Mouse (Mus musculus) liver, embryonic 13.5 days (tissue): Measurements from ENCODE around the gene Bag6. TPM values are rescaled to one million over a fixed set of nuclear protein-coding genes. Genes with fewer than 3 reads are reported as not detected.

Source experiments
- ATAC-seq: fragments of 200-750 bp; cut with Nextera tagmentation; 2 replicates; pipeline ENCODE4 v1.8.0; 2017; ENCODE audit warnings: low read depth, mild to moderate bottlenecking, moderate number of reproducible peaks, moderate library complexity
- DNase-seq: peaks from one replicate; pipeline ENCODE4 v3.0.0; 2022
- H3K27ac ChIP-seq: fragments of 300-500 bp; sonication (generic); 2 replicates; pipeline ENCODE4 v1.5.1; 2015; ENCODE audit warnings: moderate library complexity, mild to moderate bottlenecking, inconsistent platforms
- H3K27me3 ChIP-seq: fragments of 300-500 bp; sonication (generic); 2 replicates; pipeline ENCODE4 v1.6.1; 2015; ENCODE audit warnings: mild to moderate bottlenecking, inconsistent platforms
- H3K36me3 ChIP-seq: fragments of 300-500 bp; sonication (generic); 2 replicates; pipeline ENCODE4 v1.6.1; 2015; ENCODE audit warnings: mild to moderate bottlenecking, inconsistent platforms
- H3K4me1 ChIP-seq: fragments of 300-500 bp; sonication (generic); replicated peaks from 2 replicates; pipeline ENCODE4 v1.6.1; 2015; ENCODE audit warnings: inconsistent platforms
- H3K4me2 ChIP-seq: fragments of 300-500 bp; sonication (generic); 2 replicates; pipeline ENCODE4 v1.6.1; 2015; ENCODE audit warnings: inconsistent platforms, mild to moderate bottlenecking, moderate library complexity
- H3K4me3 ChIP-seq: fragments of 300-500 bp; sonication (generic); replicated peaks from 2 replicates; pipeline ENCODE4 v1.5.1; 2015; ENCODE audit warnings: mild to moderate bottlenecking, inconsistent platforms
- H3K9ac ChIP-seq: fragments of 300-500 bp; sonication (generic); 2 replicates; pipeline ENCODE4 v1.6.1; 2015; ENCODE audit warnings: mild to moderate bottlenecking, inconsistent platforms
- H3K9me3 ChIP-seq: fragments of 300-500 bp; sonication (generic); replicated peaks from 2 replicates; pipeline ENCODE4 v1.6.1; 2016; ENCODE audit warnings: inconsistent platforms
- WGBS: fragments of 180-500 bp; shearing (Covaris S2); methylation state at CpG from one replicate; pipeline ENCODE4 v1.1.7; 2015; ENCODE audit not compliant: insufficient replicate concordance; 5-methylcytosine and 5-hydroxymethylcytosine counted together
- polyA plus RNA-seq: library from polyadenylated mRNA; unstranded; fragments of >200 nt; fragmentation: Nextera tagmentation; extraction: Ambion mirVana; gene quantifications from 2 replicates; pipeline ENCODE4 v1.2.1, GENCODE M21; 2015

Gene Bag6
- polyA plus RNA-seq, 1 experiment from 2014 or later, result 22.4 TPM

DNA sequence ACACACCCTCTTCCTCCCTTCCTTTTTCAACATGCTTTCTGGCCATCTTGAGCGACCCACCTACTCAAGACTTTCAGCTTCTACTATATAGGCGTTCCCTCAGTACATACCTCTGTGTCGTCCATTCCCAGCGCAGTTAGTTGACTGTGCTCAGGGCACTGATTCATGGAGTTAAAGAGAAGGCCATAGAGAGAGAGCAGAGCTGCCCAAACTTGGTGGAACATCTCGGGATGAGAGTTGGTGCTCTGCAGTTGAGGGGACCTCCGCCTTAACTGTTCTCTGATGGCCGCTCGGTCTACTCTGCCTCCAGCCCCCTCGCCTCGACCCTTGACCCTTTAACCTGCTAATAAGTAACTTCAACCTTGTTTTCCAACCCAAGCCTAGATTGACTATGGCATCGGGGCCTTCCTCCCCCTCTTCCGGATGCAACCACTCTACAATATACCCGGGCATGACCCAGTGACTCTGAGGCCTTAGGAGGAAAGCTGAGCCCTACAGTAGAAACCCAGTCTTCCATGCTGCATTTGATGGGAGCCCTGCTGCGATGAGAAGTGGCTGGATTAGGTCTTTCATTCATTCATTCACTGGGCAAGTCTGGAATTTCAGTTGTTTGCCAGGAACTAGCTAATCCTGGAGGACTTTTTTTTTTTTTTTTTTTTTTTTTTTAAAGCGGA, 3.3 kb upstream of the Bag6 start, which contains the start of gene Apom:
Gene Apom (minus strand): TSS at position 551 of the 674 bp plus-strand sequence.
- 68% methylated on average over 15 of the region's 15 CpGs for WGBS
- Histone ChIP-seq H3K9me3 (no peaks in the 10 kb centered on the region), H3K36me3 (peaks cover 21% of the 10 kb centered on the region), H3K4me3 (peak within 1 kb of the TSS; percentile 51), H3K27me3 (no peaks in the 10 kb centered on the region), H3K4me1 (peaks cover 59% of the 10 kb centered on the region), H3K27ac (peak within 1 kb of the TSS; percentile 71), H3K9ac (peak within 1 kb of the TSS; percentile 50), H3K4me2 (peak within 1 kb of the TSS; percentile 59)
- DNase-seq, result no peak
- no peak for ATAC-seq

DNA sequence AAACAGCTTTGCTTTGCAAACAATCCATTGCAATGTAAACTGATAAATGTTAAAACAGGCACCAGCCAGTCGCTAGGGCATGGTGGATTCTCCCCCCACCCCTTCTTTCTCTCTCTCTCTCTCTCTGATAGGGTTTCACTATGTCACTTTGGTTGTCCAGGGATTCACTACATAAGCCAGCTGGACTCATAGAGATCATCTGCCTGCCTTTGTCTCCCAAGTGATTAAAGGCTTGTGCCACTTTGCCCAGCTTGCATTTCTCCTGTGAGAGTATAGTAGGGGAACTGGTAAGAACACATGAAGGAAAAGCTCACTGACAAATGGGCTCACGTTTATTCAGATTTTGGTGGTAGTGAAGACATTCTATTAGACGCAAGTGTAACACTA, 2.8 kb upstream of the Bag6 start:
- no peak overlapping the region for H3K4me3 ChIP-seq
- 71% methylated on average over 3 of the region's 3 CpGs for WGBS
- H3K27ac ChIP-seq, result peak overlapping the region; percentile 71
- 0 out of 2 replicates have a peak overlapping the region, but pooled peaks have one; percentile 10 for H3K4me2 ChIP-seq
- DNase-seq (no peak), ATAC-seq (no peak)
- H3K9me3 ChIP-seq, result no peaks in the 10 kb centered on the region
- peaks cover 59% of the 10 kb centered on the region for H3K4me1 ChIP-seq
- no peak overlapping the region for H3K9ac ChIP-seq
- no peaks in the 10 kb centered on the region for H3K27me3 ChIP-seq
- peaks cover 21% of the 10 kb centered on the region for H3K36me3 ChIP-seq

- Histone ChIP-seq H3K4me2 (peak overlapping the region; percentile 92; the same call in 1 of the 2 replicates), H3K9ac (0 out of 2 replicates have a peak overlapping the region, but pooled peaks have one; percentile 81), H3K9me3 (no peaks in the 10 kb centered on the region), H3K4me1 (peaks cover 56% of the 10 kb centered on the region), H3K4me3 (no peak overlapping the region), H3K27ac (no peak overlapping the region), H3K27me3 (no peaks in the 10 kb centered on the region), H3K36me3 (peaks cover 20% of the 10 kb centered on the region)
- DNase-seq (no peak), ATAC-seq (no peak)
- WGBS, result 87% methylated on average over 7 of the region's 7 CpGs
These were observed 1.5 kb upstream of the Bag6 start for GRCm38 (mm10) chr17:35133517-35133916.

DNA sequence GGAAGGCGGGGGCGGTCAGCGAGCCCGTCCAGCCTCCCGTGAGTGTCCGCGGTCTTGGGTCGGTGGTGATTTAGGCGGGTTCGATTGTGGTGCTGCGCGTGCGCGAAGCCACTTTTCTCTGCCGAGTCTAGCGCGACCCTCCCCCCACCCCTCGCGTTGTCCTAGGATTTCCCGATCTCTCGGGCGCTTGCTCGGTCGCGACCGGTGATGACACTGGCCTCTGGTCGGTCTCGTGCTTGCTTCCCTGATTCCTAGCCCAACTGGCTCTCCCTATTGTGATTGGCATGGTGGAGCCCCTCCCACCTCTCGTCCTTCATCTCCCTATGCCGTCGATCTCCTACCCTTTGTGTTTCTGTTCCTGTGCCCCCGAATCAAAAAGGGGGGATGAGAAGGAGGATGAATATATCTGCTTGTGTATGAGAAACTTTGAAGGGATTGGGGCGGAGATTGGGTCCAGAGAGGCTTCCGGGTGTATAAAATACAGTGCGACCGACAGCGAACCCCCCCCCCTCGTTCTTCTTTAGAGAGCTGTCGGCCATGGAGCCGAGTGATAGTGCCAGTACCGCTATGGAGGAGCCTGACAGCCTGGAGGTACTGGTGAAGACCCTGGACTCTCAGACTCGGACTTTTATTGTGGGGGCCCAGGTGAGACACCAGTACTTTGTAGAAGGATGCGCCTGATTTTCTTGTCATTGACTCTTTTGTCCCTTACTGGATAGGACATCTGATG, 778 bp downstream of the Bag6 start:
- H3K27me3 ChIP-seq, result no peaks in the 10 kb centered on the region
- WGBS, result under 1% methylated on average over 43 of the region's 43 CpGs
- peak overlapping the region; percentile 92 for H3K4me2 ChIP-seq
- ATAC-seq (peak; percentile 39), DNase-seq (peak; percentile 55)
- H3K9me3 ChIP-seq, result no peaks in the 10 kb centered on the region
- H3K4me1 ChIP-seq, result peaks cover 38% of the 10 kb centered on the region
- H3K9ac ChIP-seq, result peak overlapping the region; percentile 81
- peak overlapping the region; percentile 89 for H3K27ac ChIP-seq
- H3K36me3 ChIP-seq, result peaks cover 28% of the 10 kb centered on the region
- peak overlapping the region; percentile 87 for H3K4me3 ChIP-seq

DNA sequence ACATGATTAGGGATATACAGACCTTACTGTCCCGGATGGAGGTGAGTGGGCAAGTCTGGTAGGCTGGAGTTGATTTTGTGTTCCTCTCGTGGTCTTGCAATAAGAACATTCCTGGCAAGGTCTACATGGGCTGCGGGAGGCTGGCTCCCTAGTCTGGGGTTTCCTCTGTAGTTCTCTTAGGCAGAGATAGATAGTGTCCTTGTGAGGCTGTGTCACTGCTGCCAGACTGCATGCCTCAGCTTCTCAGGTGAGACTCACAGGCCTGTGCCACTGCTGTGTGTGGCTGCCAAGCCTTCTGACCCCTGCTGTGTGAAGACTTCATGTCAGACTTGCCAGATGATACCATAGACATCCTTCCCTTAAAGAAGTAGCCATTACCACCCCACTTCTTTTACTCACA, 4.3 kb downstream of the Bag6 start:
- H3K36me3 ChIP-seq, result peaks cover 63% of the 10 kb centered on the region
- H3K9ac ChIP-seq, result no peak overlapping the region
- no peak for ATAC-seq
- no peak overlapping the region for H3K4me2 ChIP-seq
- H3K9me3 ChIP-seq, result no peaks in the 10 kb centered on the region
- H3K4me1 ChIP-seq, result peaks cover 23% of the 10 kb centered on the region
- H3K27me3 ChIP-seq, result no peaks in the 10 kb centered on the region
- no peak overlapping the region for H3K4me3 ChIP-seq
- WGBS, result 79% methylated on average over 3 of the region's 3 CpGs
- DNase-seq, result no peak
- no peak overlapping the region for H3K27ac ChIP-seq

DNA sequence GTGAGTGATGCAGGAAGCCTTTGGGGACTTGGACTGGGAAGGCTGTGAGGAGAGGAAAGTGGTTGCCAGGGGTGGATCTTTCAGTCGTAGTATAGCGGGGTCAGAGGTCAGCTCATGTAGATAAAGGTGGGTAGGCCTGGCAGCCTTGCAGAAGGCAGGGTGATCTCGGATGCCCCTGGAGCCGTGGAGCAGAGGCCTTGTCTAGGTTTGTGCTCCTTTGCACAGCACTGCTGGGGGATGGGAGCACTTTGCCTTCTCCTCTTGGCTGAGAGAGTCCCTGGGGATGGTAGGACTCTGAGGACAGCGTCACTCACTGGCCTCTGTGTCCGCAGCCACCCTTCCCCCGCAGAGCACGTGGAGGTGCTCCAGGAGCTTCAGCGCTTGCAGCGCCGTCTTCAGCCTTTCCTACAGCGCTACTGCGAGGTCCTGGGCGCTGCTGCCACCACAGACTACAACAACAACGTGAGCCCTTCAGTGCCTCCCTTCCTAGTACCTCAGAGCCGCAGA, 5.6 kb downstream of the Bag6 start:
- ATAC-seq (no peak), DNase-seq (no peak)
- no peaks in the 10 kb centered on the region for H3K27me3 ChIP-seq
- no peak overlapping the region for H3K4me3 ChIP-seq
- no peak overlapping the region for H3K4me2 ChIP-seq
- no peak overlapping the region for H3K27ac ChIP-seq
- H3K36me3 ChIP-seq, result peaks cover 76% of the 10 kb centered on the region
- no peaks in the 10 kb centered on the region for H3K9me3 ChIP-seq
- peaks cover 20% of the 10 kb centered on the region for H3K4me1 ChIP-seq
- no peak overlapping the region for H3K9ac ChIP-seq
- 81% methylated on average over 16 of the region's 16 CpGs for WGBS

- WGBS, result 79% methylated on average over 6 of the region's 6 CpGs
- H3K9ac ChIP-seq, result no peak overlapping the region
These were observed 7.0 kb downstream of the Bag6 start for GRCm38 (mm10) chr17:35141971-35142370.

DNA sequence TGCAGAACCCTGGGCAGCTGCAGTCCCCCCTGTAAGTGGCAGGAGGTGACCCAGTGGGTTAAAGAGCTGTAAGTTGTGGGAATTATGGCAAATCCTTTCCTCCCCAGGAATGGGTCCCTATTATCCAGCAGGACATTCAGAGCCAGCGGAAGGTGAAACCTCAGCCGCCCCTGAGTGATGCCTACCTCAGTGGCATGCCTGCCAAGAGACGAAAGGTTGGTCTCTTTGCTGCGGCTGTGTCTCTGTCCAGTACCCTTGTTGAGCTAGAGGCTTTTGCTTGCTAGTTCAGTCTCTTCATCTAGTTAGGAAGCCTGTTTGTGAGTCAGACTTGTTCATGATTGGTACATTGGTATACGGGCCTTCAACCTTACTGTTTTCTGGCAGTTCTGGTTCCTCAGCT, 11.2 kb downstream of the Bag6 start:
- Histone ChIP-seq H3K9me3 (no peaks in the 10 kb centered on the region), H3K4me3 (no peak overlapping the region), H3K9ac (no peak overlapping the region), H3K36me3 (peaks cover 98% of the 10 kb centered on the region), H3K27ac (no peak overlapping the region), H3K4me2 (no peak overlapping the region), H3K4me1 (0 out of 2 replicates have a peak, but pooled peaks cover 4% of the 10 kb centered on the region), H3K27me3 (no peaks in the 10 kb centered on the region)
- no peak for ATAC-seq
- 88% methylated on average over 5 of the region's 5 CpGs for WGBS
- no peak for DNase-seq

More at GRCm38 (mm10) chr17:35141971-35142370, 7.0 kb downstream of the Bag6 start:
- Histone ChIP-seq H3K4me2 (no peak overlapping the region), H3K27ac (no peak overlapping the region), H3K36me3 (peaks cover 90% of the 10 kb centered on the region), H3K27me3 (no peaks in the 10 kb centered on the region), H3K4me3 (no peak overlapping the region), H3K4me1 (peaks cover 9% of the 10 kb centered on the region), H3K9me3 (no peaks in the 10 kb centered on the region)
- ATAC-seq, result no peak
- DNase-seq, result no peak

DNA sequence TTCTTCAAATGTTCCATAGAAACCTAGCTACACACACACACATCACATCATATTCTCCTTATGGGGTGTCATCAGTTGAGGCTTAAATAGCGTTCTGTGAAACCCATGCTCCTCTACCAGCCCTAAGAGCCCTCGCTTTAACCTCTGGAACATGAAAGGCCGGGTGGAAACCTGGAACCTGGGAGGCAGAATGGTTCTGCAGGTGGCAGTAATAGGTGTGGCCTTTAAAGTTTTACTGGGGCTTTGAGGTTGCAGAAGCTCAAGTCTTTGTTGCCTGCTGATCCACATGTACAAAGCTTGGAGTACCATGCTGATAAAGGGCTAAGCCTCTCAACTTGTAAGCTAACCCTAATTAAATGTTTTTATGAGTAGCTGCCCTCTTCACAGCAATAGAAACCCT, 12.4 kb downstream of the Bag6 start:
- no peaks in the 10 kb centered on the region for H3K27me3 ChIP-seq
- H3K4me2 ChIP-seq, result no peak overlapping the region
- ATAC-seq (no peak), DNase-seq (no peak)
- peak overlapping the region; percentile 38; the same call in 1 of the 2 replicates for H3K27ac ChIP-seq
- H3K4me1 ChIP-seq, result 0 out of 2 replicates have a peak, but pooled peaks cover 4% of the 10 kb centered on the region
- H3K9me3 ChIP-seq, result no peaks in the 10 kb centered on the region
- H3K9ac ChIP-seq, result no peak overlapping the region
- H3K4me3 ChIP-seq, result no peak overlapping the region
- WGBS, result 59% methylated on average over 3 of the region's 3 CpGs
- peaks cover 98% of the 10 kb centered on the region for H3K36me3 ChIP-seq

GRCm38 (mm10) chr17:35147922-35148639, 13.1 kb downstream of the Bag6 start:
- Histone ChIP-seq H3K36me3 (peaks cover 98% of the 10 kb centered on the region), H3K27ac (peak overlapping the region; percentile 38; the same call in 1 of the 2 replicates), H3K9me3 (no peaks in the 10 kb centered on the region), H3K9ac (no peak overlapping the region), H3K4me1 (0 out of 2 replicates have a peak, but pooled peaks cover 4% of the 10 kb centered on the region), H3K4me3 (no peak overlapping the region), H3K27me3 (no peaks in the 10 kb centered on the region), H3K4me2 (no peak overlapping the region)
- no peak for ATAC-seq
- no peak for DNase-seq
- 63% methylated on average over 5 of the region's 5 CpGs for WGBS

- Histone ChIP-seq H3K9ac (no peak overlapping the region), H3K4me1 (0 out of 2 replicates have a peak, but pooled peaks cover 6% of the 10 kb centered on the region), H3K36me3 (peaks cover 98% of the 10 kb centered on the region), H3K27me3 (no peaks in the 10 kb centered on the region), H3K4me2 (no peak overlapping the region), H3K4me3 (no peak overlapping the region), H3K27ac (no peak overlapping the region), H3K9me3 (no peaks in the 10 kb centered on the region)
- DNase-seq, result no peak
- WGBS, result 93% methylated on average over 4 of the region's 4 CpGs
- no peak for ATAC-seq
These were observed 17.1 kb downstream of the Bag6 start for GRCm38 (mm10) chr17:35152121-35152520.
